Mouse (Mus musculus): ENCODE data around the gene Gng12. TPM values are rescaled to one million over a fixed set of nuclear protein-coding genes. Genes with fewer than 3 reads are reported as not detected.
"Not testable (repeated sequence)": the region's sequence is repeated elsewhere in the genome, so short reads cannot be mapped to it uniquely, and the experiment has no call there.

The Gng12 gene
- polyA plus RNA-seq, 1 experiment: 29.8 TPM

GRCm38 (mm10) chr6:66948848-66949247 is 52.7 kb downstream of the Gng12 start:
- no peak overlapping the region for H3K4me3 ChIP-seq (replicated peaks; ENCODE audit: extremely low read depth, low read depth, low read length)
- no peaks in the 10 kb centered on the region; the same call in 1 of the 2 replicates for H3K4me1 ChIP-seq (ENCODE audit: control insufficient read depth, insufficient read depth, low read length)
- TF ChIP-seq POLR2A (IDR thresholded peaks at IDR 0.05; ENCODE audit: borderline replicate concordance, extremely low read depth, low read depth, low read length): no peak
- no peak for TF ChIP-seq CTCF (IDR thresholded peaks at IDR 0.05; ENCODE audit: insufficient read depth, low read length)
- DNase-seq: no peak
- WGBS: 53% methylated on average over 3 of the region's 3 CpGs

- Histone ChIP-seq H3K4me1 (ENCODE audit: control insufficient read depth, insufficient read depth, low read length) (no peaks in the 10 kb centered on the region; the same call in 1 of the 2 replicates), H3K4me3 (replicated peaks; ENCODE audit: extremely low read depth, low read depth, low read length) (no peak overlapping the region)
- no peak for DNase-seq
- WGBS: 76% methylated on average over 5 of the region's 5 CpGs
- TF ChIP-seq CTCF (IDR thresholded peaks at IDR 0.05; ENCODE audit: insufficient read depth, low read length) (no peak), POLR2A (IDR thresholded peaks at IDR 0.05; ENCODE audit: borderline replicate concordance, extremely low read depth, low read depth, low read length) (no peak)
These were observed 55.7 kb downstream of the Gng12 start for GRCm38 (mm10) chr6:66951726-66952418.

- Histone ChIP-seq H3K4me3 (replicated peaks; ENCODE audit: extremely low read depth, low read depth, low read length) (no peak overlapping the region), H3K4me1 (ENCODE audit: control insufficient read depth, insufficient read depth, low read length) (no peaks in the 10 kb centered on the region; the same call in 1 of the 2 replicates)
- WGBS: 45% methylated on average over 11 of the region's 11 CpGs
- no peak for TF ChIP-seq POLR2A (IDR thresholded peaks at IDR 0.05; ENCODE audit: borderline replicate concordance, extremely low read depth, low read depth, low read length)
- no peak for TF ChIP-seq CTCF (IDR thresholded peaks at IDR 0.05; ENCODE audit: insufficient read depth, low read length)
- DNase-seq: no peak
These were observed 57.8 kb downstream of the Gng12 start for GRCm38 (mm10) chr6:66953951-66954519.

- TF ChIP-seq POLR2A (IDR thresholded peaks at IDR 0.05; ENCODE audit: borderline replicate concordance, extremely low read depth, low read depth, low read length) (no peak), CTCF (IDR thresholded peaks at IDR 0.05; ENCODE audit: insufficient read depth, low read length) (peak; percentile 65)
- Histone ChIP-seq H3K4me3 (replicated peaks; ENCODE audit: extremely low read depth, low read depth, low read length) (no peak overlapping the region), H3K4me1 (ENCODE audit: control insufficient read depth, insufficient read depth, low read length) (no peaks in the 10 kb centered on the region; the same call in 1 of the 2 replicates)
- no peak for DNase-seq
- 82% methylated on average over 11 of the region's 11 CpGs for WGBS
These were observed 59.0 kb downstream of the Gng12 start for GRCm38 (mm10) chr6:66955089-66955657.

- TF ChIP-seq CTCF (IDR thresholded peaks at IDR 0.05; ENCODE audit: insufficient read depth, low read length): no peak
- TF ChIP-seq POLR2A (IDR thresholded peaks at IDR 0.05; ENCODE audit: borderline replicate concordance, extremely low read depth, low read depth, low read length): no peak
- H3K4me3 ChIP-seq (replicated peaks; ENCODE audit: extremely low read depth, low read depth, low read length): no peak overlapping the region
- WGBS: 83% methylated on average over 5 of the region's 5 CpGs
- no peak for DNase-seq
- no peaks in the 10 kb centered on the region; the same call in 1 of the 2 replicates for H3K4me1 ChIP-seq (ENCODE audit: control insufficient read depth, insufficient read depth, low read length)
These were observed 62.5 kb downstream of the Gng12 start for GRCm38 (mm10) chr6:66958466-66959235.

GRCm38 (mm10) chr6:66962582-66963043 is 66.4 kb downstream of the Gng12 start:
- WGBS: 25% methylated on average over 2 of the region's 2 CpGs
- H3K4me1 ChIP-seq (ENCODE audit: control insufficient read depth, insufficient read depth, low read length): peaks cover 23% of the 10 kb centered on the region
- TF ChIP-seq POLR2A (IDR thresholded peaks at IDR 0.05; ENCODE audit: borderline replicate concordance, extremely low read depth, low read depth, low read length) (no peak), CTCF (IDR thresholded peaks at IDR 0.05; ENCODE audit: insufficient read depth, low read length) (peak; percentile 48)
- DNase-seq: no peak
- no peak overlapping the region for H3K4me3 ChIP-seq (replicated peaks; ENCODE audit: extremely low read depth, low read depth, low read length)

GRCm38 (mm10) chr6:66963068-66963467 is 66.9 kb downstream of the Gng12 start:
- TF ChIP-seq POLR2A (IDR thresholded peaks at IDR 0.05; ENCODE audit: borderline replicate concordance, extremely low read depth, low read depth, low read length) (no peak), CTCF (IDR thresholded peaks at IDR 0.05; ENCODE audit: insufficient read depth, low read length) (no peak)
- 69% methylated on average over 1 of the region's 1 CpGs for WGBS
- no peak overlapping the region for H3K4me3 ChIP-seq (replicated peaks; ENCODE audit: extremely low read depth, low read depth, low read length)
- DNase-seq: no peak
- H3K4me1 ChIP-seq (ENCODE audit: control insufficient read depth, insufficient read depth, low read length): peaks cover 27% of the 10 kb centered on the region

GRCm38 (mm10) chr6:66963651-66964050 is 67.5 kb downstream of the Gng12 start:
- not testable (repeated sequence) for H3K4me3 ChIP-seq (replicated peaks; ENCODE audit: extremely low read depth, low read depth, low read length); DNase-seq
- 81% methylated on average over 3 of the region's 3 CpGs for WGBS
- H3K4me1 ChIP-seq (ENCODE audit: control insufficient read depth, insufficient read depth, low read length): peaks cover 31% of the 10 kb centered on the region

GRCm38 (mm10) chr6:66964222-66964621 is 68.0 kb downstream of the Gng12 start:
- Histone ChIP-seq H3K4me1 (ENCODE audit: control insufficient read depth, insufficient read depth, low read length) (peaks cover 31% of the 10 kb centered on the region), H3K4me3 (replicated peaks; ENCODE audit: extremely low read depth, low read depth, low read length) (no peak overlapping the region)
- WGBS: 60% methylated on average over 4 of the region's 4 CpGs
- no peak for DNase-seq
- no peak for TF ChIP-seq CTCF (IDR thresholded peaks at IDR 0.05; ENCODE audit: insufficient read depth, low read length)
- no peak for TF ChIP-seq POLR2A (IDR thresholded peaks at IDR 0.05; ENCODE audit: borderline replicate concordance, extremely low read depth, low read depth, low read length)

Data from lung, adult 2 months (tissue).